Mouse (Mus musculus) cerebellum, postnatal 10 days (tissue): ENCODE measurements around the gene Aak1.
"Not testable (repeated sequence)": the region's sequence is repeated elsewhere in the genome, so short reads cannot be mapped to it uniquely, and the experiment has no call there.

Experiments used
- DNase-seq, 2 experiments: peaks; one replicate each; pipeline ENCODE4 v3.0.0; 2021; ENCODE audit warnings: mixed read lengths in 2 of 2

The Aak1 gene

DNA sequence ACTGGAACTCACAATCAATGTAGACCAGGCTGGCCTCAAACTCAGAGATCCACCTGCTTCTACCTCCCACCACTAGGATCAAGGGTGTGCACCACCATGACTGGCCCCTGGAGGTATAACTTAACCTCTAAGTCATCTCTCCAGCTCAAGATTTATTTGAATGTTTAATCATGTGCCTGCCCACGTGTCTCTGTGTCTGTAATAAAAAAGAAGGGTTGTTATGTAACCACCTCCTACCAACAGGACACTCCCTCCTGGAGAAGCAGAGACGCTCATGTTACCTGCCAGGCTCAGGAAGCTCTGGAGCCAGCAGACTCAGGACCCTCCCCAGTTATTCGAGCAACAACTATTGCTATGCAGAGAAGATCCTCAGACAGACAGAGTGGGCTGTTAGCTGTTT lies 7.4 kb upstream of the Aak1 start:
- DNase-seq: no peak

DNA sequence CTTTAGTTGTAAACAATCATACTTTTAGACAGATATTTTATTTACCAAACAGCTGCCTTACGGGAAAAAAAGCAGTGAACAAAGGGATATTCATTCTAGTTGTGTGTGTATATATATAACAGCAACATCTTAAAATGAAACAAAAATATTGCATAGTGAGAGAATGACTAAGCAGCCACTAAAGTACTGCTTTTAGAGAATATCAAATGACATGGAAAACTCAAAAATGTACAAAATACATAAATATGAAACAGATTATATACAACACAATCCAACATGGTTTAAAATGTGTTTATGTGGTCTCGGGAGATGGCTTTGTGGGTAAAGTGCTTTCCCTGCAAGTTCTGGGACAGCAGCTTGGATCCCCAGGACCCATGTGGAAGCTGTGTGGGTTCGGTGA lies 5.7 kb upstream of the Aak1 start:
- no peak for DNase-seq

DNA sequence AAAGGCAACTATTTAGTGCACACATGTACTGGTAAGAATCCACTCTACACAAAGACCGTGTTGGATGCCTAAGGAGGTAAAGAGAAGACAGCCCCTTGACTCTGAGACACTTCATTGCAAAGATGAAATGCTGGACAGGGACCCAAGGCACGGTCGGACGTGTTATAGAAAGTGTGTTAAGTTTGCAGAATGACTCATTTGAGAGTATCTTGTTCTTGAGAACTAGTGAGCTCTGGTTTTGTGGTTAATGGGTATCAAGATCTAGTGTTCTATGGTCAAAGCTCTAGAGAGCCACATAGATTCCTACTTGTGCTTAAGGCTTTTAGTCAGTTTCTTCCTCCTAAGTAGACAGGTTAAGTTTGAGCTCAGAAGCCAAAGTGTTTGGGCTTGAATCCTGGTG lies 2.9 kb upstream of the Aak1 start:
- DNase-seq: no peak

DNA sequence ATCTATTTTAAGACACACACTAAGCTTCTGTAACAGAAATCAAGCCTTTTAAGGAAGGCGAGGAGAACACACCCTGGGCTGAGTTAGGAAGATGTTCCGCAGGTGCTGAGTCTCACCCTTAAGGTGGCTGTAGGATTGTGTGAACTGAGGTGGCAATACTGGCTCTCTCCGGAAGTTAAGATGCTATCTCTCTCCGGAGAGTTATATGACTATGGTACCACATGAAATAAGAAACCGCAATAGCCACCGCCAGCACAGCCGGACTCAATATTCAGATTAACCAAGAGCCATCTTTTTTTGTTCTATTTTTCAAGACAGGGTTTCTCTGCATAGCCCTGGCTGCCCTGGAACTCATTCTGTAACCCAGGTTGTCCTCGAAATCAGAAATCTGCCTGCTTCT lies 1.5 kb upstream of the Aak1 start:
- DNase-seq: no peak

DNA sequence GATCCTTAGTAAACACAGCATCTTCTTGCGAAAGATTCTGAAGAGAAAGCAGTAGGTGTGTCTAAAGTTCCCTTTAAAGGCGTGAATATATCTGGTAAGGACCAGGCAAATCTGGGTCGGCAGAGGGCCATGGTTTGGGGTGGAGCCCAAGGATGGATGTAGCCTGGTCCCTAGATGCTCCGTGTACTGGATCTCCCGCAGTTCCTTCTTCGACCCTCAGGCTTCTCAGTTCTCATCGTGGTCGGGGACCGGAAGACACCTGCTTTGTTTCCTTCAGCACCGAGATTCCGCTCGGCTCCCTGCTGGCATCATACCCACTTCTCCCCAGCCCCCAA lies 770 bp upstream of the Aak1 start:
- no peak for DNase-seq

DNA sequence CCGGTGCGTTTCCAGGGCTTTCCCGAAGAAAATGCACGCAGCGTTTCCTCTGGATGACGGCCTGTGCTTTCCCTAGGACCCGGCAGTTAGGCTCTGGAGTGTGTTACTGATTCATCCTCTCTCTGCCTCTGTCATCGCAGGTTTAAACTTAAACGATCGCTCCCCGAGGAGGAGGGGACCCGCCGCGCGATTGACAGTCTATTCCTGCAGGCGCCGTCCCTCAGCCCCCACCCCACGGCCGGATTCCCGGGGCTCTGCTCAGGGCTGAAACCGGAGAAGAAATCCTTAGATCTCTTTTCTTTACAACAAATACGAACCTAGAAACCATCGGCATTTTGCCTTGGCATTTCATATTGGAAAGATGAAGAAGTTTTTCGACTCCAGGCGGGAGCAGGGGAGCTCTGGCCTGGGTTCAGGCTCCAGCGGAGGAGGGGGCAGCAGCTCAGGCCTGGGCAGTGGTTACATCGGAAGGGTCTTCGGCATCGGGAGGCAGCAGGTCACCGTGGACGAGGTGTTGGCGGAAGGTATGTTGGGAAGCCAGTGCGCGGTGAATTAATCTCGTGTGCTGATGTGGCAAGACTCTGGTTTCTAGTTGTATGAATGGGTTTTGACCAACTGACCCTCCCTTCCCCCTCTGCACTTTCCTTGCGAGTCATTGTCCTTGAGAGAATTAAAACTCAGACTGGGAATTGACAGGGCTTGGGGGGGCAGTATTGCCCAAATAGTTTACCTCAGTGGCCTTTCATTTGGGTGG lies 552 bp downstream of the Aak1 start:
- peak; percentile 56 to 57 for DNase-seq

DNA sequence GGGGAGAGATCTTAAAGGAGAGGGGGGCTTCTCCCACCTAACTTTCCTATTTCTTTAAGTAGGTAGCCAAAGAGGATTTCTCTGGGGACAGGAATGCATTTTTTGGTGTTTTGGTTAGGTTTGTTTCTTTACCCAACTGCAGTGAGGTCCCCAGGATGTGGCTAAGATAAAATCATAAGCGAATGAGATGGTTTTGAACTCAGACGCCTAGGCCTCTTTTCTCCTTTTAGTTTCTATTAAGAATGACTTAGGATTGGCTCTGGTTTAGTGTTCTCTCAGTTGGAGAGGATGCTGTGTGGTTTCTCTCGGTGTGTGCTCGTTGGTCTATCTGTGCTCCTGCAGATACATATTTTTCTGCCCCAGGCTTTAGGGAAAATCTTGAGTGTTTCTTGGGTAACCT lies 1.3 kb downstream of the Aak1 start:
- DNase-seq: no peak

DNA sequence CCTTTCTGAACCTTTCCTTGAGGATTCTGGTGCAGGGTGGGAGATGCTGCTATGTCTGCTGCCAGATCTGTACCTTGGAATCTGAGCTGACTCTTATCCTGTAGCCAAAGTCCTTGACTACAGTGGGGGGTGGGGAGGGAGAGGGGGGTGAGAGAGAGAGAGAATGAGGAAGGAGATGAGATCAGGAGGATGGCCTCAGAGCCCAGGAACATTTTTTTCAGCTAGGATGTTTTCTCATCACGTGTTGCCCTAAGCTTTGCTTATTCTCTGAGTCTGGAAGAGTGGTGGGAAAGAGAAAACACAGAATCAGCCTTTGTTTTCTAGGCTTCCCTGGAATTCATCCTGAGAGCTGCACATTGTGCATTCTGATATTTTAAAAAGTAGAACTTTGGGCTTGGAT lies 2.2 kb downstream of the Aak1 start:
- DNase-seq: peak in 1 of 2 experiments; percentile 20

DNA sequence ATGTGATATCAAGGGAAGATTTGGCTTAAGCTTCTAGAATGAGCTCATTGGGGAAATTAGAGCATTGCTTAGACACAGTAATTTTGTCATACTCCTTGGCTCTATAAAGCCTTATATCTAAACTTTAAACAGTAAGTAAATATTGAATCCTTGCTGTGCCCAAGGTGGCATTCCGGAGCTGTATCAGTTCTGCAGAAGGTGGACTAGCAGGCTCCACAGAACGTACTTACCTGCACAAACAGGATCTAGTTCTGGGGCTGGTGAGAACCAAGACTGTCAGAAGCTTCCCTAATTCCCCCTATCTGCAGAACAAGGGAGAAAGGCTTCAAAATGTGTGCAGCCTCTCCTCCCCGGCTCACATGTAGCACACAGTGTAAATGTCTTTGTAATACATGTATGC lies 4.6 kb downstream of the Aak1 start:
- DNase-seq: no peak

DNA sequence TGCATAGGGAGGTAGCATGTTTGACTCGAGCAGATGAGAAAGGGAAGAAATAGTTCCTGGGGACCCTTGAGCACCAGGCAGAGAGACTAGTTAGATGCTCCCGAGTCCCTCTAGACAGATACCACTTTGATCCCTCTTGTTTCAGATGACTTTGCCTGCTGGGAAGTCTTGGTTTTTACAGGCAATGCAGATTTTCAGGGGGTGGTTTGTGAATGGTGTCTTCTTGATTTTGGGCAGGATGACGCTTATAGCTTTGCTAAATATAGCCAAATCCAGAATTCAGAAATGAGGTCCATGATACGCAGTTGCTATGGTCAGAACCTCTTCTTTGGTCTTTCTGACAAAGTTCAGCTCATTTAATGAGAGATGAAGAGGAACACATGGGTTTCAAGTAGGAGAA lies 5.6 kb downstream of the Aak1 start:
- DNase-seq: no peak

DNA sequence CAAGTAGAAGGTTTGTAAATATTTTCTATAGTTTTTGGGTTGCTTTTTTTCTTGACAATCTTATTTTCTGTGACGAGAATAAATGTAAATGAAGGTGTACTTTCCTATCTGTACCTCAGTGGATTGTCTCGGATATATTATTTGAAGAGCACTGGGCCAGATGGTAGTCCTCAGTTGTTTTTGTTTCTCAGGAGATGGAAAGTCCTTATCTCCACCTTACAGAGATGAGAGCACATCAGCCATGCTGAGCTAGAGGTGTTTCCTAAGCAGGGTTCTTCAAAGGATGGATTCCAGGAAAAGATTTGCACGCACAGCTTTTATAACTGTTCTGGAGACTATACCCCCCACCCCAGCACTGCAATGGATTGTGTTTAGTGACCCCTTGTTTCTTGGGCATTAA lies 9.3 kb downstream of the Aak1 start:
- DNase-seq: no peak

DNA sequence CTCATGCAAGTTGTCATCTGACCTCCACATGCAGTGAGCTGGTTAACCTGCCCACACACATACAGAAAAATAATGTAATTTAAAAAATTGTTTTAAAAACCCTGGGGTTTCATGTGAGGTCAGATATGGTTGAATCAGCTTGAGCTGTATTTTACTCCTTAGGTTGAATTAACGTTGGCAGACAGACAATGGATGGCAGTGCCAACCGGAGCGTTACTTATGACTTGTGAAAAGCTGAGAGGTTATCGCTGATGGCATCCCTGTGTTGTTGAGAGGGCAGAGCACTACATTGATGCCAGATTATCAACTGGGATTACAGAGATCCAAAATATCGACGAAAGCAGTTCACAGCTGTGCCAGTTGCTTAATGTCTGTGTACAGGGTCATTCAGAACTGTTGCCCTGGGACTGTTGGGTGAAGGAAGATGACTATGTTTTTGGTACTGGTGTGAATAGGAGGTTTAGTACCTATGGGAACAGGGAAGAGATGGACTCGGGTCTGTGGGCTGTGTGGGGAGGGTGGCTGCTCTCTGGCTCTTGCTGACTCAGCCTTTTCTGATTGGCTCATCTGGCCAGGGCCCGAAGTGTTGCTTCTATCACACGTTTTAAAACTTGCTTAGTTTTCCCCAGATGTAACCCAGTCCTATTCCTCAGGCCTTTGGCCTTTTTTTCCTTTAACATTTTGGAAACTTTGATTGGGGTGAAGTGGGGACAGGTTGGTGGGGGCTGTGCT lies 11.6 kb downstream of the Aak1 start:
- DNase-seq: peak in 1 of 2 experiments; percentile 27

DNA sequence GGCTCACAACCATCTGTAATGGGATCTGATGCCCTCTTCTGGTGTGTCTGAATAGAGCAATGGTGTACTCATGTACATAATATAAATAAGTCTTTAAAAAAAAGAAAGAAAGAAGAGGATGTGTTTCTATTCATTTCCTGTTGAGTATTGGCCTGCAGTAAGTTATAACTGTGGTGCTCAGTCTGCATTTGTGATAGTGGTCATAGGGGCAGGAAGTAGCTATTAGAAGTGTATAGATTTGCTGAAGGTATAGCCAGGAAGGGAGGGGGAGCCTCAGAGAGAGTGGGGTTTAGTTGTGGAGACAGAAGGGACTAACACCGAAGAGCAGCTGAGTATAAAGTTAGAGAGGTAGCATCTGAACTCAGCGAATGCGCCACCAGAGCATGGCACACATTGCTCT lies 15.0 kb downstream of the Aak1 start:
- no peak for DNase-seq

DNA sequence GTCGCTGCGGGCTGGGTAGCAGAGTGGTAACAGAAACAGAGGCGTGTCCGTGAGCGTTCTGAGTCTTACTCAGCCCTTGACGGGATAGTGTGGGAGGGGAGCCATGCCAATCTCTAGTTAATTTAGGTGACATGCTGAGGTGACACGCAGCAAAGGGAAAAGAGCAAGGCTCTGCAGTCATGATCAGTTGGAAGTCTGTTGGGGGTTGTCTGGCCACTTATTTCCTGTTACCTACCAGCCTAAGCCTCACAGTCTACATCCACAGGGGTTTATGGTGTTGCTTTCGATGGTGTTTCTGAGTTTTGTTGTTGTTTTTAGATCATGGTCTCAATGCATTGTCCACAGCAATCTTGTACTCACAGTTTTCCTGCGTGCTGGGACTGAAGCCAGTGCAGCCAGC lies 21.0 kb downstream of the Aak1 start:
- no peak for DNase-seq

DNA sequence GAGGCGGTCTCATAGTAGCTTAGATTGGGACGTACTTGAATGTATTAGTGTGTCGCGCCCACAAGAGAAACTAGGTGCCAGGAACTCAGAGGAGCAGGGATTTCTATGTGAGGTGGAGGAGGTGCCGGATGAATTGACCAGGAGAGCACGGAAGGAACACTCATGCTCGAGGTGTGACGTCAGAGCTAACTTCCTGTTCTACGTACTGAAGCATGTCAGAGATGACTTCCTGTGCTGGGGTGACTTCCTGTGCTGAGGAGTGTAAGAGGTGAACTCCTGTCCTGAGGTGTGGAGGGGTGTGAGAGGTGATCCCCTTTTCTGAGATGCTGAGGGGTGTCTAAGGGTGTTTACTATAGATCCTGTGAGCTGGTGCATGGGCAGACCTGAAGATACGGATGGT lies 22.5 kb downstream of the Aak1 start:
- DNase-seq: no peak

DNA sequence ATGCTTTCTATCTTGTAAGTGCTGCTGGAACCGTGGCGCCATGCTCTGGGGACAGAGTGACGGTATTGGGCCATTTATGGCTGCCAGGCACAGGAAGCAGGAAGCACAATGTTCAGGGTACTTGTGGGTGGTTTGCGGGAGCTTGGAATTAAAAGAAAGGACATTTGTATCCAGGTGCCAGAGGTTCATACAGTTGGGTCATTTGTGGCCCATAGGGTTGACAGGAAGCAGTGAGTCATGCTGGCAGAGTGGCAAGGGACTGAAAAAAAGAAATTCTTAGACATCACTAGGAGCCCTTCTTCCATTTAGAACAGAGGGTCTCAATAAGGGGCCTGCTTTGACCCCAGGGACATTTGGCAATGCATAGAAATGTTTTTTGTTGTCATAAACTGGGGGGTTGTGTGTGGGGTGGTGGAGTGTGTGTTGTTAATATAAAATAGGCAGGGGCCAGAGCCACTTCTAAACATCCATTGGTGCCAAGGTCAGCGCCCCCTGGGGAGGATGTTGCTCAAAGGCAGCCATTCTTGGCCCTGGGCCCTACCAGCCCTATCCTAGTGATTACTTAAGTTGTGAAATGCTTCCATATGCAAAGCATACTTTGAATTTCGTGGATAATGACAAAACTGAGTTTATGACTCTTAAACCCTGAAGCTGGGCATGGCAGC lies 25.5 kb downstream of the Aak1 start:
- peak; percentile 40 to 57 for DNase-seq

DNA sequence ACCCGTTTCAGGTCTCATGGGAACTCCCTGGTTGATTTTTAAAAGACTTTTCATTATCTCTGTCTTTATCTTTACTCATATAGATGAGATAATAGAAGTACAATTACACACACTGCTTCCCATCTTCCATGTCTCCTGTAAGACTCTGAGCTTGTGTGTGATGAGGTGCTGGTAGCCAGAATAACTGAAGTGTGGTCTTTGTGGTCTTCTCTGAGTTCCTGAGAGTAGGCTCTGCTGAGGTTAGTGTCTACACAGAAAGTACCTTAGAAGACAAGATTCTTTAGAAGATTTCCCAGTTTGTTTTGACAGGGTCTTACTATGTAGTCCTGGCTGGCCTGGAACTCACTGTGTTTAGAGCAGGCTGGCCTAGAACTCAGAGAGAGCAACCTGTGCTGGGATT lies 27.1 kb downstream of the Aak1 start:
- DNase-seq: no peak

DNA sequence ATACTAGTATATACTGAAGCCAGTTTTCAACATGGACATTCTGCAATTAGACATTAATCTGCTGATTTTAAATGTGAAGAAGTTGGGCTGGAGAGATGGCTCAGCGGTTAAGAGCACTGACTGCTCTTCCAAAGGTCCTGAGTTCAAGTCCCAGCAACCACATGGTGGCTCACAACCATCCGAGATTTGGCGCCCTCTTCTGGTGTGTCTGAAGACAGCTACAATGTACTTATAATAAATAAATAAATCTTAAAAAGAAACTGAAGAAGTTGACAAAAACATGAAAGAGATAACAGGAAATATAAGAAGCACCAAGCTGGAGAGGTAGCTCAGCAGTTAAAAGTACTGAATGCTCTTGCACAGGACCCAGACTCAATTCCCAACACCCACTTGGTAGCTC lies 29.3 kb downstream of the Aak1 start:
- DNase-seq: not testable (repeated sequence)

DNA sequence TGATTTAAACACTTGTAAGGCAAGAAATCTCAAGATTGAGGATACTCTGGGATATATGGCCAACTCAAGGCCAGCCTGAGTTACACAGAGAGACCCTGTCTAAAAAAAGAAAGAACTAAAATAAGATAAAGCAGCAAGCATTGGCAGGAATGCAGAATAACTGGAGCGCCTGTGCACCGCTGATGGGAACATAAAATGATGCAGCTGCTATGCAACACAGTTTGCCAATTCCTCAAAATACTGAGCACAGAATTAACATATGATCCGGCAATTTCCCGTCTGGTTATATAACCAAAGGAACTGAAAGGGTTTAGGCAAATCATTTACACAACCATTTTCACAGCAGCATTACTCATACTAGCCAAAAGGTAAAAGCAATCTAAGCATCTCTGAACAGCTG lies 30.0 kb downstream of the Aak1 start:
- DNase-seq: peak; percentile 53 to 55

DNA sequence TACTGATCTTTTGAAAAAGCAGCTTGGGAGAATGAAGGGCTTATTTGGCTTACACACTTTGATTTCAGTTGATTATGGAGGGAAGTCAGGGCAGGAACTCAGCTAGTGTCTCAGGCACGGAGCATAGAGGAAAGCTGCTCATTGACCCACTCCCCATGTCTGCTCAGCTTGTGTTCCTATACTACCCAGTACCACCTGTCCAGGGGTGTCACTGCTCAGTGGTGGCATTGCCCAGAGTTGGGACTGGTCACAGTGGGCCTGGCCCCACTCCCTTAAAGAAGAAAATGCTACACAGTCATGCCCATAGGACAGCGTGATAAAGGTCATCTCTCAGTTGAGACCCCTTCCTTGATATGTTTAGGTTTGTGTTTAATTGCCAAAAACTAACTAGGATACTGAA lies 34.9 kb downstream of the Aak1 start:
- DNase-seq: no peak

DNA sequence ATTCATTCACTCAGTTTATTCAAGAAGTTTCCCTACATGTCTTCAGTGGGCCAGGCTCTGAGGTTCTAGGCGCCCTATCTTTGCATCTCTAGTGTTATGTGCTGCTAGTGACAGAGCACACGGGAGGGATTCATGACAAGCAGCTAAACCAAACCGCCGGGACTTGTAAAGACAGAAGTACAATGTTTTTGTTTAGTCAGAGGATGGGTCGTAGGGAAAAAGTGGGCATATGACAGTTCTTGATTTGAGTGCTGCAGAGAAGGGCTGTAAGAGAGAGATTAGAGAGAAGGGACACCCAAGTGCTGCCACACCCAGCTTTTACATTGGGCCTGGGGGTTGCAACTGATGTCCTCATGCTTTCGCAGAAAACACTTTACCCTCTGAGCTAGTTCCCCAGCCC lies 35.4 kb downstream of the Aak1 start:
- DNase-seq: no peak

DNA sequence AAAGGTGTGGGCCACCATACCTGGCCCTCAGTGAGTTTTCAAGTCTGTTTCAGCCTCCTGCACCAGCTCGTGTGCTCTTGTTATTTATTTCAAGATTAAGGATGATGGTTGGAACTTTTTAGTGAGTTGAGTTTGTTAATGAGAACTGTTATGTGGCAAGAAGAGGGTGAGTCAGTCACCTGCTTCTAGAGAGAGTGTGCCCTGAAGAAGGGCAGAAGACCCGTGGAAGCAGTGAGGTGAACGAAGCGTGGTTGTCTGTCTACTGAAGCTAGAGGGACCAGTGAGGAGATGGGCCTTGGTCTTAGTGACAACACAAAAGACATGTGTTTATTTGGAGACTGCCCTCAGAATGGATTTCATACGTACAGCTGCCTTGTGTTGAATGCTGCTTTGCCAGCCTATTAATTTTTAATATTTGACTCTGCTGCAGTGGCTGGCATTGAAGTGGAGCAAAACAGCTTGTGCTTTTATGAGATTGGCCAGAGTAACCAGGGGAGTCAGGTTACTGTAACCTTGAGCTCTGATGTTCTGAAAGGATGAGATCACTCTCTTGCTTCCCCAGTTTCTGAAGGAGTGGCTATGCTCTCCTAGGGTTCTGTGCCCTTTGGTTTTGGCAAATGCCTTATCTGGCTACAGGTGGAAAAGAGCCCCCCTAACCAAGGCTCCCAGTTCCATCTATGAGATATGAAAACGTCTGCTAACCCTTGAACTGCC lies 36.7 kb downstream of the Aak1 start:
- DNase-seq: no peak

DNA sequence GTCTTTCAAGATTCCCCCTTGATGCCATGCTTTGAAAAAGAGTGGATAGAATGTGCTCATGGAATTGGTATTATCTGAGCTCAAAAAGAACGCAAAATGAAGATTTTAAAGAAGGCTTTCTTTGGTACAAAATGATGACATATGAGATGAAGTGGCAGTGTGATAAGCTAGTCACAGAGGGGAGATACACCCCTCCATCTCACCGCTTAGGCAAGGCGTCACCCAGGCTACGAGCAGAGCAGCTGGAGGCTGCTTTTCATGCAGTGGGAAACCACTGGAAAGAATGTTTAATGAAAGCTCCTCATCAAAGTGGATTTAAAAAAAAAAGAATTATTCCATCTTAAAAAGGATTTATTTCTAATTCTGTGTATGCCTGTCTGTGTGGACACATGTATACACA lies 37.5 kb downstream of the Aak1 start:
- DNase-seq: no peak

DNA sequence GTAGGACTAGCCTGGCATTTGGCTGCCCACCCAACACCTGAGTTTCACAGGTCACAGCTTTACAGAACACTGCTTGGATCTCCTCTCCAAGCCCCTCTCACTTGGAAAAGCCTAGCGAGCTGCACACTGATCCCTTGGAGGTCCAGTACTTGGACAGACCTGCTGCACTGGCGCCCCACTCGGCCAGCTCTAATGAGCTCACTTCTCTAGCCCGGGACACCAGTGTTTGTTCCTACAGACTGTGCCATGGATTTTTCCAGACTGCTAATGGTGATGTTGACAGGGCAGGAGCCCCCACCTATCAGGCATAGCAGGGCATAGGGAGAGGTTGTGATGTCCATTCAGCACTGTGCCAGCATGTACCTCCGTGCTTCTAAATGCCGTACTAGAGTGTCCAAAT lies 48.2 kb downstream of the Aak1 start:
- no peak for DNase-seq
